Mouse (Mus musculus) c-Kit-negative CD71-positive TER-119-positive erythroid progenitor cells, embryonic 14.5 days (primary cell): ENCODE data around the gene A930017K11Rik.

ENCODE experiments used
- DNase-seq: peaks from one replicate; pipeline ENCODE4 v3.0.0-alpha.2; 2013; ENCODE audit warnings: low read depth, low spot score

Gene A930017K11Rik

GRCm38 (mm10) chr17:25951803-25952623, at the start of gene A930017K11Rik:
TSS of gene A930017K11Rik (minus strand) at chr17:25952565.
- DNase-seq: no peak

GRCm38 (mm10) chr17:25998425-25998824, 46.1 kb upstream of the A930017K11Rik start:
- DNase-seq: no peak

GRCm38 (mm10) chr17:25993489-25993888, 41.1 kb upstream of the A930017K11Rik start:
- no peak for DNase-seq

GRCm38 (mm10) chr17:25992274-25992673, 39.9 kb upstream of the A930017K11Rik start:
- no peak for DNase-seq

GRCm38 (mm10) chr17:25990331-25990730, 38.0 kb upstream of the A930017K11Rik start:
- no peak for DNase-seq

GRCm38 (mm10) chr17:25985306-25986294, 33.2 kb upstream of the A930017K11Rik start, which contains the start of gene Capn15:
TSS of gene Capn15 (minus strand) at chr17:25985796.
- peak; percentile 68 for DNase-seq

- DNase-seq: no peak
Observed at GRCm38 (mm10) chr17:25984556-25985305, 32.4 kb upstream of the A930017K11Rik start.

- no peak for DNase-seq
Observed at GRCm38 (mm10) chr17:25984066-25984465, 31.7 kb upstream of the A930017K11Rik start.

- no peak for DNase-seq
Observed at GRCm38 (mm10) chr17:25982913-25983312, 30.5 kb upstream of the A930017K11Rik start.

- DNase-seq: no peak
Observed at GRCm38 (mm10) chr17:25980854-25981253, 28.5 kb upstream of the A930017K11Rik start.

- DNase-seq: no peak
Observed at GRCm38 (mm10) chr17:25979829-25980738, 27.7 kb upstream of the A930017K11Rik start.

- DNase-seq: no peak
Observed at GRCm38 (mm10) chr17:25970954-25971707, 18.8 kb upstream of the A930017K11Rik start.

GRCm38 (mm10) chr17:25970448-25970847, 18.1 kb upstream of the A930017K11Rik start:
- DNase-seq: no peak

GRCm38 (mm10) chr17:25968176-25968575, 15.8 kb upstream of the A930017K11Rik start:
- DNase-seq: peak; percentile 32

- DNase-seq: no peak
Observed at GRCm38 (mm10) chr17:25967652-25968051, 15.3 kb upstream of the A930017K11Rik start.

- no peak for DNase-seq
Observed at GRCm38 (mm10) chr17:25964271-25964670, 11.9 kb upstream of the A930017K11Rik start.

- peak; percentile 25 for DNase-seq
Observed at GRCm38 (mm10) chr17:25962413-25962905, 10.1 kb upstream of the A930017K11Rik start.

GRCm38 (mm10) chr17:25961566-25961965, 9.2 kb upstream of the A930017K11Rik start:
- DNase-seq: peak; percentile 82
